Mouse (Mus musculus): ENCODE measurements around the gene Psmb11. TPM values are rescaled to one million over a fixed set of nuclear protein-coding genes. Genes with fewer than 3 reads are reported as not detected.

The Psmb11 gene
- polyA plus RNA-seq, 2 experiments, result 0.01 TPM; not detected in 1

- no peaks in the 10 kb centered on the region for H3K27me3 ChIP-seq (ENCODE audit: control insufficient read depth, insufficient read depth, low read length)
- no peak overlapping the region for H3K9ac ChIP-seq (ENCODE audit: low read depth, low read length, severe bottlenecking)
- no peak overlapping the region for H3K4me2 ChIP-seq (replicated peaks; ENCODE audit: low read depth, low read length, severe bottlenecking)
- H3K4me3 ChIP-seq (replicated peaks; ENCODE audit: low read length), result no peak overlapping the region
- no peaks in the 10 kb centered on the region for H3K4me1 ChIP-seq (ENCODE audit: control insufficient read depth, insufficient read depth, low read length)
- H3K27ac ChIP-seq (replicated peaks; ENCODE audit: low read depth, low read length), result no peak overlapping the region
- DNase-seq (ENCODE audit: low spot score) (no peak), ATAC-seq (ENCODE audit: low FRiP score, low read depth) (no peak)
- H3K36me3 ChIP-seq (ENCODE audit: control insufficient read depth, insufficient read depth, low read length), result peaks cover 28% of the 10 kb centered on the region; the same call in 1 of the 2 replicates
- TF ChIP-seq POLR2A (IDR thresholded peaks at IDR 0.05; ENCODE audit: borderline replicate concordance, extremely low read depth, insufficient read depth, insufficient read length), result no peak
- 71% methylated on average over 28 of the region's 28 CpGs for WGBS
- no peaks in the 10 kb centered on the region for H3K9me3 ChIP-seq (ENCODE audit: control insufficient read depth, low read length)
Measured at GRCm38 (mm10) chr14:54594631-54595414, 26.4 kb upstream of the Psmb11 start.

DNA sequence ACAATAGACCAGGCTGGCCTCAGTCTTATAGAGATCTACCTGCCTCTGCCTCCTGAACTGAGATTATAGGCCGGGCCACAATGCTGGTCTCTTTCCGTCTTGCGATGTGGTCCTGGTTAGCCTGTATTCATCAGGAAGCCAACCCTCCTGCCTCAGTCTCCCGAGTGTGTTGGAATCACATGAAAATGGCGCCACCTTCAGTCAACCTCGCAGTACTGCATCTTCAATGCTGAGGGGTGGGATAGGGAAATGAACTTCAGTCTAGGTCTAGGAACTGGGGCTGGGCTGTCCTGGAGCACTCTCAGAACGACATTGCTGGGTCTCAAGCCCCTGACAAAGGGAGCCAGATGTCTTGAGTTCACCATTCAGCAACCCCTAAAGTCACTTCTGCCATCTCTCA, 24.1 kb upstream of the Psmb11 start:
- H3K4me1 ChIP-seq (ENCODE audit: control insufficient read depth, insufficient read depth, low read length), result no peaks in the 10 kb centered on the region
- H3K36me3 ChIP-seq (ENCODE audit: control insufficient read depth, insufficient read depth, low read length), result peaks cover 13% of the 10 kb centered on the region; the same call in 1 of the 2 replicates
- 72% methylated on average over 7 of the region's 7 CpGs for WGBS
- no peak for DNase-seq (ENCODE audit: low spot score)
- TF ChIP-seq POLR2A (IDR thresholded peaks at IDR 0.05; ENCODE audit: borderline replicate concordance, extremely low read depth, insufficient read depth, insufficient read length), result no peak
- ATAC-seq (ENCODE audit: low FRiP score, low read depth), result no peak
- no peaks in the 10 kb centered on the region for H3K9me3 ChIP-seq (ENCODE audit: control insufficient read depth, low read length)
- H3K27ac ChIP-seq (replicated peaks; ENCODE audit: low read depth, low read length), result no peak overlapping the region
- H3K27me3 ChIP-seq (ENCODE audit: control insufficient read depth, insufficient read depth, low read length), result no peaks in the 10 kb centered on the region
- H3K4me2 ChIP-seq (replicated peaks; ENCODE audit: low read depth, low read length, severe bottlenecking), result no peak overlapping the region
- no peak overlapping the region for H3K4me3 ChIP-seq (replicated peaks; ENCODE audit: low read length)
- no peak overlapping the region for H3K9ac ChIP-seq (ENCODE audit: low read depth, low read length, severe bottlenecking)

DNA sequence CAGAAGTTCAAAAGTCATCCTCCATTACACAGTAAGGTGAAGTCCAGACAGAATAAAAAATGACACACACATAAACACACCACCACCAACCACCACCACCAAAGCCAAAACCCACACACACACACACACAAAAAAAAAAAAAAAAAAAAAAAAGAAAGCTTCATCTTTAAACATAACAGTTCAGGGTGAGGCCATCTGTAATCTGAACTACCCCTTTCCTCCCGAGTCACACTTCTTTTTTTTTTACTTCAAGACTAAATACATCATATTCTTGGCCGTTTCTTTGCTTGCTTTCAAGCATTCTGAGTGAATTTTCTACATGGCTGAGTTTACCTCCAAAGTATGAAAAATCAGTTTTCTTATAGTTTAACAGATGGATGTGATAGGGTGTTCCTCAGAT, 19.6 kb upstream of the Psmb11 start:
- TF ChIP-seq POLR2A (IDR thresholded peaks at IDR 0.05; ENCODE audit: borderline replicate concordance, extremely low read depth, insufficient read depth, insufficient read length), result no peak
- Histone ChIP-seq H3K4me1 (ENCODE audit: control insufficient read depth, insufficient read depth, low read length) (peaks cover 18% of the 10 kb centered on the region), H3K27me3 (ENCODE audit: control insufficient read depth, insufficient read depth, low read length) (no peaks in the 10 kb centered on the region), H3K27ac (replicated peaks; ENCODE audit: low read depth, low read length) (no peak overlapping the region), H3K4me2 (replicated peaks; ENCODE audit: low read depth, low read length, severe bottlenecking) (no peak overlapping the region), H3K4me3 (replicated peaks; ENCODE audit: low read length) (no peak overlapping the region), H3K9ac (ENCODE audit: low read depth, low read length, severe bottlenecking) (no peak overlapping the region), H3K36me3 (ENCODE audit: control insufficient read depth, insufficient read depth, low read length) (no peaks in the 10 kb centered on the region; the same call in 1 of the 2 replicates), H3K9me3 (ENCODE audit: control insufficient read depth, low read length) (no peaks in the 10 kb centered on the region)
- no peak for ATAC-seq (ENCODE audit: low FRiP score, low read depth)
- 80% methylated on average over 2 of the region's 2 CpGs for WGBS
- DNase-seq (ENCODE audit: low spot score), result no peak

GRCm38 (mm10) chr14:54602613-54603012, 18.6 kb upstream of the Psmb11 start:
- Histone ChIP-seq H3K4me1 (ENCODE audit: control insufficient read depth, insufficient read depth, low read length) (peaks cover 18% of the 10 kb centered on the region), H3K27me3 (ENCODE audit: control insufficient read depth, insufficient read depth, low read length) (no peaks in the 10 kb centered on the region), H3K4me2 (replicated peaks; ENCODE audit: low read depth, low read length, severe bottlenecking) (peak overlapping the region; percentile 44), H3K36me3 (ENCODE audit: control insufficient read depth, insufficient read depth, low read length) (no peaks in the 10 kb centered on the region), H3K9me3 (ENCODE audit: control insufficient read depth, low read length) (no peaks in the 10 kb centered on the region), H3K4me3 (replicated peaks; ENCODE audit: low read length) (peak overlapping the region; percentile 62), H3K27ac (replicated peaks; ENCODE audit: low read depth, low read length) (peak overlapping the region; percentile 90), H3K9ac (ENCODE audit: low read depth, low read length, severe bottlenecking) (peak overlapping the region; percentile 84; the same call in 1 of the 2 replicates)
- TF ChIP-seq POLR2A (IDR thresholded peaks at IDR 0.05; ENCODE audit: borderline replicate concordance, extremely low read depth, insufficient read depth, insufficient read length), result no peak
- 35% methylated on average over 4 of the region's 4 CpGs for WGBS
- no peak for DNase-seq (ENCODE audit: low spot score)
- peak; percentile 1; the same call in 1 of the 2 replicates for ATAC-seq (ENCODE audit: low FRiP score, low read depth)

DNA sequence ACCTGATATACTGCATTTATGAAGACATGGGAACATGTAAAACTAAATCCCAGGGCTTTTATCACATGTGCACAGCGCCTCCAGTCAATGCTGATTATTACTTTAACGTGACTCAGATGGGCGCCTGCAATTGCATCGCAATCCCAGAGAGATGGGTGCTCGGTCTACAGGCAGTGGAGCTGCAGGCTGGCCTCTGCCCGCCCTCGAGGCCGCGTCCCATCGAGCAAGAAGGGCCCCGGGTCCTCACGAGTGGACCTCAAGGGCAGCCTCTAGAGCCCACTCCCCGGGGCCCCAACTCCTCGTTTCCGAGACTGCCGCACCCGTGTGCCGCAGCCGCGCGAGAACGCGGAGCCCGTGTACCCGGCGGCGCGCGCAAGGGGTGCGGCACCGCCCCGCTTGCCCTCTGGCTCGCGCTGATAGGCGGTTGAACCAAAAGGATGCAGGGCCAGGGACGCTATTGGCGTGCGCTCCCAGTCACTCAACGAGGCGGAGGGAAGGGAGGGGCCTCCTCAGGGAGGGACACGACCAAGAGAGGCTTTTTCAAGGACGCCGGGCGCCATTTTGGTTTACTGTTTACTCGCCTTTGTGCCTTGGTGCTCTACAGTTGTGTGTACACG, 18.1 kb upstream of the Psmb11 start:
- TF ChIP-seq POLR2A (IDR thresholded peaks at IDR 0.05; ENCODE audit: borderline replicate concordance, extremely low read depth, insufficient read depth, insufficient read length), result peak; percentile 88
- ATAC-seq (ENCODE audit: low FRiP score, low read depth), result peak; percentile 98
- H3K27me3 ChIP-seq (ENCODE audit: control insufficient read depth, insufficient read depth, low read length), result no peaks in the 10 kb centered on the region
- peaks cover 18% of the 10 kb centered on the region for H3K4me1 ChIP-seq (ENCODE audit: control insufficient read depth, insufficient read depth, low read length)
- peak overlapping the region; percentile 62 for H3K4me3 ChIP-seq (replicated peaks; ENCODE audit: low read length)
- H3K9ac ChIP-seq (ENCODE audit: low read depth, low read length, severe bottlenecking), result peak overlapping the region; percentile 84
- peak; percentile 98 for DNase-seq (ENCODE audit: low spot score)
- WGBS, result under 1% methylated on average over 44 of the region's 46 CpGs
- H3K36me3 ChIP-seq (ENCODE audit: control insufficient read depth, insufficient read depth, low read length), result no peaks in the 10 kb centered on the region
- H3K4me2 ChIP-seq (replicated peaks; ENCODE audit: low read depth, low read length, severe bottlenecking), result peak overlapping the region; percentile 44
- no peaks in the 10 kb centered on the region for H3K9me3 ChIP-seq (ENCODE audit: control insufficient read depth, low read length)
- H3K27ac ChIP-seq (replicated peaks; ENCODE audit: low read depth, low read length), result peak overlapping the region; percentile 90

Measured in limb, embryonic 14.5 days (tissue).